Mouse (Mus musculus) CD4-positive naive resting alpha-beta T cell, adult 57 days (primary cell): ENCODE results near the gene Il22ra2. TPM values are rescaled to one million over a fixed set of nuclear protein-coding genes. Genes with fewer than 3 reads are reported as not detected.

ENCODE experiments used
- total RNA-seq: library from RNA; stranded (reverse); gene quantifications from one replicate; pipeline ENCODE4 v1.2.4, GENCODE M21; 2023

Gene Il22ra2
- 0.74 TPM for total RNA-seq

DNA sequence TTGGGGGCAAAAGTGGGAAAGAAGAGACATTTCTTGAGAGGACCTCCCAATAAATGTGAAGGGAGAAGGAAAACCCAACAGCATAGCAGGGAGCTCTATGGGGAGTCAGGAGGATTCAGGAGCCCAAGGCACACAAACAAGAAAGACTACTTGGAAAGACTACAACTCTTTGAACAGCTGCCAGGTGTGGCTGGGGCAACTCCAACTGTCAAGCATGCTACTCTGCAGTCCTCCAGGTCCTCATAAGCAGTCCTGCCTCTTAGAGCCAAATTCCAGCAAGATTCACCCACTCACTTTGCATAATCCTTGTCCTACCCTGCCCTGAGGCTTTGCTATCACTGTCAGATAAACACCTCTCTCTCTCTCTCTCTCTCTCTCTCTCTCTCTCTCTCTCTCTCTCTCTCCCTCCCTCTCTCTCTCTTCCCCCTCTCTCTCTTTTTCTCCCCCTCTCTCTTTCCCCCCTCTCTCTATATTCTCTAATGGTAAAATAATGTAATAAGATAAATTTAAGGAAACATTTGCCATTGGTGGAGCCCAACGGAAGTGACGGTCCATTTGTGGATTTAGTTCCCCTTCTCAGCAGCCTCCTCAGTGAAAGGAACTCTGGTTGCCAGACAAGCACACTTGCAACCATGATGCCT, at the start of gene Il22ra2:
Gene Il22ra2, plus strand, starts transcription at position 591 of the 641 bp plus-strand sequence.

DNA sequence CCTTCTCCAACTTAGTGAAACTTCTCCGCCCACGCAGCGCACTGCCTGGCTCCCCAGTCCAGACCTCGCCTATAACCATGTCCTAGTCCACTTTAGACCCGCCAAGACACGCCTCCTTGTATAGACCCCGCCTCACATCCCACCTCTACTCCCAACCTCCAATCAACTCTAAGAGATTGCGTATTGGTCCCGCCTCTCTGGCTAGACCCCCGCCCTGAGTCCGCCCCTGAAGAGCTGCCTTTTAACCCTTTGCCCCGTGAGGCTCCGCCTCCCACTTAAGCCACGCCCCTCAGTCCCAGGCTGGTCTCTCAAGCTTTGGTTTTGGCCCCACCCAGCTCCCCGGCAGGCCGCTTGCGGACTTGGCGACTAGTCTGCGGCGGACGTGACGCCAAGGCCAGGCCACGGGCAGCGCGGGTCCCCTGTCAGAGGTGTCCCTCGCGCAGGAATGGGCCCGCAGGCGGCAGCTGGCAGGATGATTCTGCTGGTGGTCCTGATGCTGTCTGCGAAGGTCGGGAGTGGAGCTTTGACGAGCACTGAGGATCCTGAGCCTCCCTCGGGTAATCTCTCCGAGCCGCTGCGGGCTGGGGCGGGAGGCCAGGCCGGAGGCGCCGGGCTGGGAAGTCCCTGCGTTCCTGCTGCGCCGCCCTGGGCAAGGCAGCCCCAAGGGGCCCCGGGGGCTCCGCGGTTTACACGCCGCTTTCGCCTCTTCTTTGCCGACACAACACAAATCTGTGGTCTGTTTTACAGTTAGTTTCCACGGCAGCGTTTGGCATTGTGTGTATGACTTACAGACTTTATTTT, 30.0 kb upstream of the Il22ra2 start, which contains the start of gene Ifngr1:
Gene Ifngr1, plus strand, starts transcription at position 309 of the 801 bp plus-strand sequence.

Other genes with a start within 250 kb of the Il22ra2 start
- 439 TPM for gene Ifngr1, start 30.0 kb upstream of the Il22ra2 start, total RNA-seq
- gene Il20ra, start 90.6 kb downstream of the Il22ra2 start, total RNA-seq: 0.35 TPM
- 0.35 TPM for gene Slc35d3, start 229.5 kb downstream of the Il22ra2 start, total RNA-seq